Mouse (Mus musculus): ENCODE measurements around the gene Cldn3. TPM values are rescaled to one million over a fixed set of nuclear protein-coding genes. Genes with fewer than 3 reads are reported as not detected.
"Not testable (repeated sequence)": the region's sequence is repeated elsewhere in the genome, so short reads cannot be mapped to it uniquely, and the experiment has no call there.

Cldn3 gene
- polyA plus RNA-seq, 1 experiment from 2014 or later: 13.0 TPM

DNA sequence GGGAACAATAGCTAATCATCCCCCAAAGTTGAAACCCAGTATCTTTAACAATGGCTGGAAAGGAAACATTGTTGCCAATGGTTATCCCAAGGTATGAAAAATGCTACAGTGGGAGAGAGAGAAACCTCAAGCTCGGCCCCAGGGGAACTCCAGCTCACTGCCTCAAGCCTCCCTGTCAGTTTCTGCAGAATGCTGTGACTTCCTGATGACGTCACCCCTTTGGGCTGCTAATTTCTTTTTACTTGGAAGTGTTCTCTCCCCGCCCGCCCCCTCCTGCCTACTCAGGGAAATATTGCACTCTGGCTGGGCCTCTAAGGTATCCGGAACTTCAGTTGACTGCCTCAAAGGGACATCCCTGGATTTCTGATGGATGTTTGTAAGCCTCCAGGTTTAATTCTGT lies 22.5 kb upstream of the Cldn3 start:
- no peak for ATAC-seq
- Histone ChIP-seq H3K9me3 (ENCODE audit: control insufficient read depth, low read length) (no peaks in the 10 kb centered on the region), H3K4me2 (ENCODE audit: low read length) (no peak overlapping the region), H3K4me1 (replicated peaks; ENCODE audit: control insufficient read depth, insufficient read depth, low read length) (peaks cover 7% of the 10 kb centered on the region), H3K27me3 (replicated peaks; ENCODE audit: control insufficient read depth, insufficient read depth, low read length) (0 out of 2 replicates have a peak, but pooled peaks cover 3% of the 10 kb centered on the region), H3K36me3 (ENCODE audit: control insufficient read depth, insufficient read depth) (no peaks in the 10 kb centered on the region), H3K27ac (ENCODE audit: low read length) (no peak overlapping the region), H3K9ac (replicated peaks; ENCODE audit: low read depth, low read length) (no peak overlapping the region), H3K4me3 (replicated peaks; ENCODE audit: low read length) (no peak overlapping the region)
- WGBS: 21% methylated on average over 5 of the region's 5 CpGs

DNA sequence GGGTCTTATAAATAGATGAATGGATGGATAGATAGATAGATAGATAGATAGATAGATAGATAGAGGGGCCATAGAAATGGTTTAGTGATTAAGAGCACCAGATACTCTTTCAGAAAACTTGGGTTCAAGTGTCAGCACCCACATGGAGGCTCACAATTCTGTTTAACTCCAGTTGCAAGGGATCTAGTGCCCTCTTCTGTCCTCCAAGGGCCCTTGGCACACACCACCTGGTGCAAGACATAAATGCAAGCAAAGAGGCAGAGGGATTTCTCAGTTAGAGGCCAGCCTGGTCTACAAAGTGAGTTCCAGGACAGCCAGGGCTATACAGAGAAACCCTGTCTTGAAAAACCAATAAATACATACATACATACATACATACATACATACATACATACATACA lies 21.4 kb upstream of the Cldn3 start:
- H3K27ac ChIP-seq (ENCODE audit: low read length); H3K4me2 ChIP-seq (ENCODE audit: low read length); H3K9me3 ChIP-seq (ENCODE audit: control insufficient read depth, low read length); H3K36me3 ChIP-seq (ENCODE audit: control insufficient read depth, insufficient read depth); H3K9ac ChIP-seq (replicated peaks; ENCODE audit: low read depth, low read length); H3K4me1 ChIP-seq (replicated peaks; ENCODE audit: control insufficient read depth, insufficient read depth, low read length); H3K27me3 ChIP-seq (replicated peaks; ENCODE audit: control insufficient read depth, insufficient read depth, low read length); ATAC-seq; H3K4me3 ChIP-seq (replicated peaks; ENCODE audit: low read length): not testable (repeated sequence)

DNA sequence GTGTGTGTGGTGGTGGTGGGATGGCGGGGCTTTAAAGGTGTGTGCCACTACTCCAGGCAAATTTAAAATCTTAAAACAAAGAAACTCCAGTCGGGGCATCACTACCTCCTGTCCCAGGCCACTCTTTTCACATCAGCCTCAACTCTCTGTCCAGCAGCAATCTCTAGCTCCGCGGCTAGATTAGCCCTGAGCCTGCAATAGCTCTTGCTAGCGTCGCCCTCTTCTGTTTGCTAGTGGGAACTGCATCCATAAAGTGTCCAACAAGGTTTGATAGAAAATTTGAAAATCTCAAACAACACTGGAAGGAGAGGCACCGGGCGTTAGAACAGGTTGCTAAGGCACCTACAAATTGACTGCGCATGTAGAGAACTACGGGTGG lies 20.6 kb upstream of the Cldn3 start:
- no peaks in the 10 kb centered on the region for H3K9me3 ChIP-seq (ENCODE audit: control insufficient read depth, low read length)
- H3K4me3 ChIP-seq (replicated peaks; ENCODE audit: low read length): no peak overlapping the region; the same call in 1 of the 2 replicates
- H3K4me2 ChIP-seq (ENCODE audit: low read length): peak overlapping the region; percentile 42
- H3K36me3 ChIP-seq (ENCODE audit: control insufficient read depth, insufficient read depth): no peaks in the 10 kb centered on the region
- H3K27ac ChIP-seq (ENCODE audit: low read length): no peak overlapping the region
- 0 out of 2 replicates have a peak, but pooled peaks cover 3% of the 10 kb centered on the region for H3K27me3 ChIP-seq (replicated peaks; ENCODE audit: control insufficient read depth, insufficient read depth, low read length)
- peaks cover 7% of the 10 kb centered on the region for H3K4me1 ChIP-seq (replicated peaks; ENCODE audit: control insufficient read depth, insufficient read depth, low read length)
- WGBS: 8% methylated on average over 10 of the region's 10 CpGs
- no peak overlapping the region for H3K9ac ChIP-seq (replicated peaks; ENCODE audit: low read depth, low read length)
- no peak for ATAC-seq

DNA sequence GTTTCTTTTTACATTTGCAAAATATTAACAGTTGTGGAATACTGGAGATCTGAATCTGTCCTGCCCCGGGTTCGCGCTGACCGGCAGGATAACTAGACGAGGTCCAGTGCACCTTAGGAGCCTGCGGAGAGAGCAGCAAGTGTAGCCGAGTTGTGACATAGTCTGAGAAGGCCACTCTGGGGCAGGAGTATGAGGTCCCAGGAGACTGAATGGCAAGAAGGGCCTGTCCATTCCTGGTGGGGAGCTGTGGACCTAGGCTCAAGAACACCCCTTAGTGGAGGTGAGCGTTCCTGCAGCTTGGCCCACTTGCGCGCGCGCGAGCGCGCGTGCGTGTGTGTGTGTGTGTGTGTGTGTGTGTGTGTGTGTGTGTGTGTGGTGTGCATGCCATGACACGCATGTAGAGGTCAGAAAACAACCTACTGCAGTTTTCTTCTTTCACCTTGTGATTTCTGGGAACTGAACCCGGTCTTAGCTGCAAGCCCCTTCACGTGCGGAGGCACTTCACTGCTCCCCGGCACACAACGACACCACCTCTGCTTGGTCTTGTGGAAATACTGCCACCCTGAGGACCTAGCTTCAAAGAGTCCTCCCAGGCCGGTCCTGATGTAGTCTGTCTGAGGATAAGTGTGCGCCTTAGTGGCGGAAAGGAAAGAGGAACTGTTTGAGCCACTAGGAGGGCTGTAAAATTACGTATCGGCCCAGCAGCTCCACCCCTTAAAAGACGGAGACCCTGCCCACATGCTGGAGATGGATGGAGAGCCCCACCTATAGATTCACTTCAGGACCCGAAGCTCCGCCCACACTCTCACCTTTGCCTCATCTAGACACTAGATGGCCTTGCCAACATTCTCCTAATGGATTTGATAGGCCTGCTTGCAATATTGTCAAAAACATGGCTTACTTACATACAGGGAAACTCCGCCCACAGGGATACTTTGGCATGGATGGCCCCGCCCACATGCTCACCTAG lies 19.9 kb upstream of the Cldn3 start:
- H3K9ac ChIP-seq (replicated peaks; ENCODE audit: low read depth, low read length): no peak overlapping the region
- peak overlapping the region; percentile 42 for H3K4me2 ChIP-seq (ENCODE audit: low read length)
- 0 out of 2 replicates have a peak, but pooled peaks have one; percentile 33 for ATAC-seq
- no peaks in the 10 kb centered on the region for H3K9me3 ChIP-seq (ENCODE audit: control insufficient read depth, low read length)
- H3K36me3 ChIP-seq (ENCODE audit: control insufficient read depth, insufficient read depth): no peaks in the 10 kb centered on the region
- no peak overlapping the region for H3K27ac ChIP-seq (ENCODE audit: low read length)
- 0 out of 2 replicates have a peak, but pooled peaks cover 3% of the 10 kb centered on the region for H3K27me3 ChIP-seq (replicated peaks; ENCODE audit: control insufficient read depth, insufficient read depth, low read length)
- H3K4me1 ChIP-seq (replicated peaks; ENCODE audit: control insufficient read depth, insufficient read depth, low read length): peaks cover 7% of the 10 kb centered on the region
- 4% methylated on average over 33 of the region's 33 CpGs for WGBS
- peak overlapping the region; percentile 30 for H3K4me3 ChIP-seq (replicated peaks; ENCODE audit: low read length)

DNA sequence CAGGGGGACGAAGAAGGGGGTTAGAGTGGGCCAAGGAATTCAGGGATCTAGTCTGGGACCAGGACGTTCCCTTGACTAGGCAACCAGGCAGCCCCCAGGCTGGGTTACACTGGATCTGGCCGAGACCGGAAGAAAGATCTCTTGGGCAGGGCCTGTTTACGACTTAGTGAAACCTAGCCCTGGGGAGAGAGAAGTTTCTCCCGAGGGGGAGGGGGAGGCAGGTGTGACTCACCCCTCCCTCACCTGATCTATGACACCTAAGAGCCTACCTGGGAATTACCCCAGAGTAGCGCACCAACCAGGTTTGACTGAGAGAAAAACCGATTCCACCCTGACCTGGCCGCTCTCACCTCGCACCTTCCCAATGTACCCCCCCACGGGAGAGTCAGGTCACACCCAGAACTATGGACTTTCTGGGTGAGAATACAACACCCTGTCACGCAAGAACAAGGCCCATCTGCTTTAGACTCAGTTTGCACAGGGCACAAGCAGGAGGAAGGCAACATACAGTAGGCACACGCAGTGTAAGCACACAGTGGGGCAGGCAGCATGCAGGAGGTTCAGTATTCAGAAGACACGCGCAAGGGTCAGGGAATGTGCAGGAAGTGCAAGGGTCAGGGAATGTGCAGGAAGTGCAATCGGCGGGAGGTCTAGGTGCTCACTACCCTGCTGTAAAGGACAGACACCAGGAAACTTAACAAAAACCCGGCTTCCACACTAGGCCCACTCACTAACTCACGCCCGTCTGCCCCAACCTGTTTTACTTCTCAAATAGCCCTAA lies 18.7 kb upstream of the Cldn3 start:
- Histone ChIP-seq H3K9me3 (ENCODE audit: control insufficient read depth, low read length) (no peaks in the 10 kb centered on the region), H3K27me3 (replicated peaks; ENCODE audit: control insufficient read depth, insufficient read depth, low read length) (0 out of 2 replicates have a peak, but pooled peaks cover 3% of the 10 kb centered on the region), H3K36me3 (ENCODE audit: control insufficient read depth, insufficient read depth) (no peaks in the 10 kb centered on the region), H3K4me3 (replicated peaks; ENCODE audit: low read length) (no peak overlapping the region), H3K27ac (ENCODE audit: low read length) (no peak overlapping the region), H3K9ac (replicated peaks; ENCODE audit: low read depth, low read length) (no peak overlapping the region), H3K4me2 (ENCODE audit: low read length) (no peak overlapping the region), H3K4me1 (replicated peaks; ENCODE audit: control insufficient read depth, insufficient read depth, low read length) (peaks cover 7% of the 10 kb centered on the region)
- ATAC-seq: no peak
- WGBS: 84% methylated on average over 20 of the region's 20 CpGs

DNA sequence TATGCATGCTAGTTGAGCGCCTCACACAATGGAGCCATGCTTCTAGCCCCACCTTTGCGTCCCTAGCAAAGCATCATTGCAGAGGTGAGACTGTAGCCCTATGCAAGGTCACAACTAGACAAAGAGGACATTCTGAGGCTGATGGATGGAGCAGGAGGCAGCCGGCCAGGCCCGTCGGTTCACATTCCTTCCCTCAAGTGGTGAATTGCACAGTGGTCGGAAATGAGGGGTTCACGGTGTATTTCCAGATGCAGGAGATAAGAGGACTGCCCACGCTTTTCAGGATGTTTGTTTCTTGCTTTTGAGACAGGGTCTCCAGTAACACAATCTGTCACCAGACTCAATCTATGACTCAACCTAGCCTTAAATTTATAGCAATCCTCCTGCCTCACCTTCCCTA lies 15.3 kb upstream of the Cldn3 start:
- Histone ChIP-seq H3K4me2 (ENCODE audit: low read length) (no peak overlapping the region), H3K4me3 (replicated peaks; ENCODE audit: low read length) (no peak overlapping the region), H3K27ac (ENCODE audit: low read length) (no peak overlapping the region), H3K27me3 (replicated peaks; ENCODE audit: control insufficient read depth, insufficient read depth, low read length) (peaks cover 7% of the 10 kb centered on the region; the same call in 1 of the 2 replicates), H3K4me1 (replicated peaks; ENCODE audit: control insufficient read depth, insufficient read depth, low read length) (peaks cover 6% of the 10 kb centered on the region), H3K36me3 (ENCODE audit: control insufficient read depth, insufficient read depth) (no peaks in the 10 kb centered on the region), H3K9ac (replicated peaks; ENCODE audit: low read depth, low read length) (no peak overlapping the region), H3K9me3 (ENCODE audit: control insufficient read depth, low read length) (no peaks in the 10 kb centered on the region)
- 83% methylated on average over 8 of the region's 8 CpGs for WGBS
- no peak for ATAC-seq

DNA sequence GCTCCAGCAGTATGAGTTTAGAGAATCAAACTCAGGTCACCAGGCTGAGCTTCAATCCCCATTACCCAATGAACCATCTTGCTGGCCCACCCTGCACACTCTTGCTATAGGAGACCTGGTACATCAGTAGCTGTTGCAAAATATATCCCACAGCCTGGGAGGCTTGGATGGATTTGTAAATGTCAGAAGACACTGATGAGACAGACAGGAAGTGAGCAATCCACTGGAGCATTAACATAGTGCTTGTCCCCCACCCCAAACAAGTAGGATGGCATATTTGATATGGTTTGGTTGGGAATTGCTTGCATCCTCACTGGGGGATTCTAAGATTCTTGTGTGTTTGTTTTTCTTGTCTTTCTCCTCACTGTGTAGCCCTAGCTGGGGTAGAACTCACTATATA lies 12.9 kb upstream of the Cldn3 start:
- ATAC-seq: no peak
- H3K4me3 ChIP-seq (replicated peaks; ENCODE audit: low read length): no peak overlapping the region
- peaks cover 4% of the 10 kb centered on the region; the same call in 1 of the 2 replicates for H3K27me3 ChIP-seq (replicated peaks; ENCODE audit: control insufficient read depth, insufficient read depth, low read length)
- no peaks in the 10 kb centered on the region for H3K36me3 ChIP-seq (ENCODE audit: control insufficient read depth, insufficient read depth)
- H3K4me1 ChIP-seq (replicated peaks; ENCODE audit: control insufficient read depth, insufficient read depth, low read length): no peaks in the 10 kb centered on the region
- no peak overlapping the region for H3K4me2 ChIP-seq (ENCODE audit: low read length)
- no peak overlapping the region for H3K27ac ChIP-seq (ENCODE audit: low read length)
- no peak overlapping the region for H3K9ac ChIP-seq (replicated peaks; ENCODE audit: low read depth, low read length)
- H3K9me3 ChIP-seq (ENCODE audit: control insufficient read depth, low read length): no peaks in the 10 kb centered on the region

DNA sequence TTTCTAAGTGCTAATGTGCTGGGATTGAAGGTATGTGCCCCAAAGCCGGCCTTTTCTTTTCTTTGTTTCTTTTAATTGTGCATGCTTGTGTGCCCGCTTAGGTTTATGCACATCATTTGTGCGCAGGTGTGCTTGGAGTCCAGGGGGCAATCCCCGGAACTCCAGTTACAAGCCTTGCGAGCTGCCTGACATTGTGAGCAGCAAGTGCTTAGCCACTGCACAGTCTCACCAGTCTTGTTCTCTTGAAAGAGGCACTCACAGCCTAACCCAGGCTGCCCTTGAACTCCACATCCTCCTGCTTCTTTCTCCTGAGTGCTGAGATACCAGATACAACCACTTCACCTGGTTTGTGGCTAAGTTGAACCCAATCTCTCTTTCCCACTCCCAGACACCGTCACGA lies 12.5 kb upstream of the Cldn3 start:
- no peak overlapping the region for H3K4me2 ChIP-seq (ENCODE audit: low read length)
- H3K4me1 ChIP-seq (replicated peaks; ENCODE audit: control insufficient read depth, insufficient read depth, low read length): no peaks in the 10 kb centered on the region
- 86% methylated on average over 7 of the region's 7 CpGs for WGBS
- peaks cover 4% of the 10 kb centered on the region; the same call in 1 of the 2 replicates for H3K27me3 ChIP-seq (replicated peaks; ENCODE audit: control insufficient read depth, insufficient read depth, low read length)
- no peak for ATAC-seq
- H3K36me3 ChIP-seq (ENCODE audit: control insufficient read depth, insufficient read depth): no peaks in the 10 kb centered on the region
- H3K27ac ChIP-seq (ENCODE audit: low read length): no peak overlapping the region
- no peaks in the 10 kb centered on the region for H3K9me3 ChIP-seq (ENCODE audit: control insufficient read depth, low read length)
- H3K4me3 ChIP-seq (replicated peaks; ENCODE audit: low read length): no peak overlapping the region
- no peak overlapping the region for H3K9ac ChIP-seq (replicated peaks; ENCODE audit: low read depth, low read length)

DNA sequence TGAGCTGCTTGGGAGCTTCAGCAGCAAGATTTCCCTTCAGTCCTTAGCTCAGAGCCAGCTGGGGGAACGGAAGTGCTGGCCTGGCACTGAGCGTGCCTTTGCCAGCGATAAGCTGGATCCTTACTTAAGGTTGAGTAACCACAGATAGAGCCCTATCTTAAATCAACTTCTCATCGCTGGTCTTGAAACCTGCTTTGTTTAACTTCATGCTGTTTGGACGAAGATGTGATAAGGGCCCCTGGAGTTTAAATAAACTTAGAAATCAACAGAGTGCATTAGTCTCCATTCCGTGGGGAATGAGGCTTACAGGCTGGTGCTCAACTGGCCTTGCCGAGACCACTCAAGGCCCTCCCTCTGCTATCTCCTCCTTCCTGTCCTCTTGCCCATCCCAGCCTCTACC lies 11.7 kb upstream of the Cldn3 start:
- H3K36me3 ChIP-seq (ENCODE audit: control insufficient read depth, insufficient read depth): no peaks in the 10 kb centered on the region
- H3K9ac ChIP-seq (replicated peaks; ENCODE audit: low read depth, low read length): no peak overlapping the region
- H3K27me3 ChIP-seq (replicated peaks; ENCODE audit: control insufficient read depth, insufficient read depth, low read length): peaks cover 4% of the 10 kb centered on the region; the same call in 1 of the 2 replicates
- H3K4me3 ChIP-seq (replicated peaks; ENCODE audit: low read length): no peak overlapping the region
- no peak for ATAC-seq
- no peak overlapping the region for H3K27ac ChIP-seq (ENCODE audit: low read length)
- H3K4me2 ChIP-seq (ENCODE audit: low read length): no peak overlapping the region
- H3K9me3 ChIP-seq (ENCODE audit: control insufficient read depth, low read length): no peaks in the 10 kb centered on the region
- 70% methylated on average over 7 of the region's 7 CpGs for WGBS
- H3K4me1 ChIP-seq (replicated peaks; ENCODE audit: control insufficient read depth, insufficient read depth, low read length): no peaks in the 10 kb centered on the region
